In genomic region chr11:43516344-43517021, GRCm38 (mm10) we compare ENCODE assay signal across 8 mouse cellular contexts. TPM values are rescaled to one million over a fixed set of nuclear protein-coding genes. Genes with fewer than 3 reads are reported as not detected.
DNase-seq lines count a peak whose midpoint lies in the region; ATAC-seq and TF ChIP-seq lines count a peak whose summit lies in the region.
"Had no signal": no experiment of that assay in that cellular context is flagged by ENCODE, and none has a peak within 500 bp of the region (broad histone marks: within the 10 kb centered on the region; RNA-seq: fewer than 3 reads in every experiment).

No protein-coding gene starts in this region.

- TF ChIP-seq POLR2A in bone marrow macrophage, adult 2 months (IDR thresholded peaks at IDR 0.05; ENCODE audit: borderline replicate concordance, low read depth, low read length): no peak

- peak; percentile 52 for DNase-seq in ovary, postnatal 36 days (ENCODE audit: low spot score)
- DNase-seq in ovary, postnatal 10 days (ENCODE audit: low spot score): no peak

- H3K4me3 ChIP-seq in bone marrow macrophage, adult 2 months (ENCODE audit: insufficient read depth, low read length): no peak overlapping the region
- no peak overlapping the region for H3K4me3 ChIP-seq in forebrain, embryonic 13.5 days
- no peak overlapping the region for H3K4me3 ChIP-seq in limb, embryonic 12.5 days (replicated peaks)
- H3K4me3 ChIP-seq in midbrain, embryonic 15.5 days: no peak overlapping the region
- H3K4me3 ChIP-seq: heart, embryonic 13.5 days had no signal

- no peaks in the 10 kb centered on the region for H3K9me3 ChIP-seq in forebrain, embryonic 13.5 days (replicated peaks)
- no peaks in the 10 kb centered on the region for H3K9me3 ChIP-seq in limb, embryonic 12.5 days
- no peaks in the 10 kb centered on the region for H3K9me3 ChIP-seq in midbrain, embryonic 15.5 days
- H3K9me3 ChIP-seq: heart, embryonic 13.5 days had no signal

- WGBS in forebrain, embryonic 13.5 days: 37% methylated on average over 8 of the region's 8 CpGs
- WGBS in limb, embryonic 12.5 days: 24% methylated on average over 8 of the region's 8 CpGs
- WGBS in midbrain, embryonic 15.5 days: 41% methylated on average over 8 of the region's 8 CpGs

- no peaks in the 10 kb centered on the region for H3K36me3 ChIP-seq in forebrain, embryonic 13.5 days (ENCODE audit: poor library complexity, severe bottlenecking)
- no peaks in the 10 kb centered on the region for H3K36me3 ChIP-seq in limb, embryonic 12.5 days
- no peaks in the 10 kb centered on the region for H3K36me3 ChIP-seq in midbrain, embryonic 15.5 days (replicated peaks)
- H3K36me3 ChIP-seq: heart, embryonic 13.5 days had no signal

- TF ChIP-seq CTCF in bone marrow macrophage, adult 2 months (IDR thresholded peaks at IDR 0.05; ENCODE audit: low read depth, low read length): peak; percentile 65

- peak; percentile 57 for ATAC-seq in forebrain, embryonic 13.5 days
- 0 out of 2 replicates have a peak, but pooled peaks have one; percentile 32 for ATAC-seq in limb, embryonic 12.5 days (ENCODE audit: insufficient number of reproducible peaks, insufficient read depth, low FRiP score, low TSS enrichment, low read depth)
- ATAC-seq in midbrain, embryonic 15.5 days (replicated peaks): peak; percentile 54; the same call in 1 of the 2 replicates
- no peak for ATAC-seq in frontal cortex, adult (ENCODE audit: low TSS enrichment)

- no peaks in the 10 kb centered on the region for H3K27me3 ChIP-seq in forebrain, embryonic 13.5 days
- no peaks in the 10 kb centered on the region for H3K27me3 ChIP-seq in limb, embryonic 12.5 days
- no peaks in the 10 kb centered on the region for H3K27me3 ChIP-seq in midbrain, embryonic 15.5 days (replicated peaks)
- H3K27me3 ChIP-seq: heart, embryonic 13.5 days had no signal

- H3K4me1 ChIP-seq in bone marrow macrophage, adult 2 months (ENCODE audit: control insufficient read depth, insufficient read depth, low read length): no peaks in the 10 kb centered on the region
- H3K4me1 ChIP-seq in forebrain, embryonic 13.5 days: no peaks in the 10 kb centered on the region
- H3K4me1 ChIP-seq in limb, embryonic 12.5 days (replicated peaks): 0 out of 2 replicates have a peak, but pooled peaks cover 5% of the 10 kb centered on the region
- H3K4me1 ChIP-seq in midbrain, embryonic 15.5 days: no peaks in the 10 kb centered on the region
- H3K4me1 ChIP-seq: heart, embryonic 13.5 days had no signal

- H3K27ac ChIP-seq in bone marrow macrophage, adult 2 months (ENCODE audit: insufficient read depth, low read depth, low read length): no peak overlapping the region
- no peak overlapping the region for H3K27ac ChIP-seq in forebrain, embryonic 13.5 days
- no peak overlapping the region for H3K27ac ChIP-seq in limb, embryonic 12.5 days
- H3K27ac ChIP-seq in midbrain, embryonic 15.5 days: no peak overlapping the region
- H3K27ac ChIP-seq: heart, embryonic 13.5 days had no signal

- H3K9ac ChIP-seq in forebrain, embryonic 13.5 days: no peak overlapping the region
- no peak overlapping the region for H3K9ac ChIP-seq in limb, embryonic 12.5 days (replicated peaks)
- no peak overlapping the region for H3K9ac ChIP-seq in midbrain, embryonic 15.5 days
- H3K9ac ChIP-seq: heart, embryonic 13.5 days had no signal

- no peak overlapping the region for H3K4me2 ChIP-seq in forebrain, embryonic 13.5 days
- no peak overlapping the region for H3K4me2 ChIP-seq in limb, embryonic 12.5 days
- H3K4me2 ChIP-seq in midbrain, embryonic 15.5 days: no peak overlapping the region
- H3K4me2 ChIP-seq: heart, embryonic 13.5 days had no signal

RNA-seq across cellular contexts. Expression of gene Ccnjl, which starts 12.1 kb away (rescaled TPM):
- not detected in 2 replicates for polyA plus RNA-seq in bone marrow macrophage, adult 2 months (2012; ENCODE audit: insufficient read depth, insufficient read length, missing spikeins)
- 13.9 and 15.1 TPM in 2 replicates for polyA plus RNA-seq in forebrain, embryonic 13.5 days (2015; fragmentation: Nextera tagmentation; extraction: Ambion mirVana)
- 22.6 and 23.3 TPM in 2 replicates for polyA plus RNA-seq in limb, embryonic 12.5 days (2016; fragmentation: Nextera tagmentation; extraction: Ambion mirVana)
- 13.7 and 15.3 TPM in 2 replicates for polyA plus RNA-seq in midbrain, embryonic 15.5 days (2015; fragmentation: Nextera tagmentation; extraction: Ambion mirVana)

RNA-seq across cellular contexts. Expression of gene C1qtnf2, which starts 42.4 kb away (rescaled TPM):
- not detected in 2 replicates for polyA plus RNA-seq in bone marrow macrophage, adult 2 months (2012; ENCODE audit: insufficient read depth, insufficient read length, missing spikeins)
- polyA plus RNA-seq in forebrain, embryonic 13.5 days (2015; fragmentation: Nextera tagmentation; extraction: Ambion mirVana): 2.2 and 2.6 TPM in 2 replicates
- polyA plus RNA-seq in limb, embryonic 12.5 days (2016; fragmentation: Nextera tagmentation; extraction: Ambion mirVana): 3.2 and 5.0 TPM in 2 replicates
- polyA plus RNA-seq in midbrain, embryonic 15.5 days (2015; fragmentation: Nextera tagmentation; extraction: Ambion mirVana): 9.7 and 10.0 TPM in 2 replicates

Comparison
In these comparisons a context has a peak if more than half of its experiments do, and no peak if none do; other contexts are left out.
1. RNA of gene Ccnjl, which starts 12.1 kb away (polyA plus RNA-seq): 22.6 to 23.3 TPM in limb, embryonic 12.5 days, 13.9 to 15.1 TPM in forebrain, embryonic 13.5 days and 13.7 to 15.3 TPM in midbrain, embryonic 15.5 days; not detected in bone marrow macrophage, adult 2 months; every median in the first group is over 10 times any median in the second.